Mouse (Mus musculus) testis, adult 2 months (tissue): Measurements from ENCODE around the gene Arid1b.

Source experiments
- CTCF ChIP-seq: fragments of 200-500 bp; IDR thresholded peaks from 2 replicates; pipeline ENCODE4 v1.5.1; 2012; ENCODE audit warnings: low read depth, mild to moderate bottlenecking, inconsistent platforms, low read length, moderate library complexity; ENCODE audit not compliant: control insufficient read depth, insufficient read depth, insufficient replicate concordance
- POLR2A ChIP-seq: fragments of 200-500 bp; IDR thresholded peaks from 2 replicates; pipeline ENCODE4 v1.6.1; 2012; ENCODE audit warnings: low read depth, mild to moderate bottlenecking, inconsistent platforms, low read length, moderate library complexity; ENCODE audit not compliant: control insufficient read depth

DNA sequence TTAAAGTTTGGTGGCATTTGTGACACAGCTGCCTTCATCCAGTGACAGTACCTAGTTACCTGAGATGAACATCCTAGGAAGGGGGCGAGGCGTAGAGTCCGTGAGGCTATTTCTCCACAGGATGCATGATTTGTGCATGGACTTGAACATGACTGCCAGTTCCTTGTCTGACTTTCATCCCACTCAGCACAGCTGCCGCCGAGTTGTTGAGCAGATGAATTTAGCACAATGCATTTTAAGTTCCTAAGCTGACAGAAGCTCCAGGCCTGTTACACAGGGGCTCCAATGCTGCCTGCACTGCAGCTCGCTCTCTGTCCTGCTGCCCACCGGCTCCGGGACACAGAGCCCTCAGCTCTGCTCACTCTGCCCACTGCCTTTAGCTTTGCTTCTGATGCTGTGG lies 181.4 kb downstream of the Arid1b start:
- no peak for TF ChIP-seq CTCF
- TF ChIP-seq POLR2A: no peak
